ENCODE assay signal across 8 mouse cellular contexts in genomic region chr16:77013427-77014320, GRCm38 (mm10). TPM values are rescaled to one million over a fixed set of nuclear protein-coding genes. Genes with fewer than 3 reads are reported as not detected.
A peak's percentile ranks its signal among the peaks of the same experiment; 100 is the strongest.
DNase-seq lines count a peak whose midpoint lies in the region; ATAC-seq and TF ChIP-seq lines count a peak whose summit lies in the region.

TSS of gene Usp25 (plus strand) at chr16:77013706.

- no peaks in the 10 kb centered on the region for H3K36me3 ChIP-seq in hindbrain, embryonic 12.5 days

- CTCF ChIA-PET in Patski (lab: Charles Lee), result no interaction called here

- peak within 1 kb of the TSS; percentile 83 for H3K27ac ChIP-seq in hindbrain, embryonic 12.5 days

- ATAC-seq in Patski, result peak; percentile 91
- ATAC-seq in hindbrain, embryonic 12.5 days (ENCODE audit: low FRiP score), result peak; percentile 95

- no peaks in the 10 kb centered on the region for H3K9me3 ChIP-seq in hindbrain, embryonic 12.5 days (replicated peaks)

- peak within 1 kb of the TSS; percentile 91 for H3K9ac ChIP-seq in hindbrain, embryonic 12.5 days

- H3K4me3 ChIP-seq in hindbrain, embryonic 12.5 days, result peak within 1 kb of the TSS; percentile 85

- TF ChIP-seq CTCF in Patski (IDR thresholded peaks at IDR 0.05), result peak; percentile 35

- peaks cover 15% of the 10 kb centered on the region for H3K4me1 ChIP-seq in hindbrain, embryonic 12.5 days

- DNase-seq in Patski (ENCODE audit: low read depth, low spot score), result no peak
- DNase-seq in cerebellum, postnatal 14 days, result peak; percentile 85 to 91
- peak; percentile 66 to 69 for DNase-seq in frontal cortex, postnatal 14 days (ENCODE audit: low spot score in 2 of 2)
- peak; percentile 76 to 79 for DNase-seq in layer of hippocampus, postnatal 36 days
- DNase-seq in lung, postnatal 25 days (ENCODE audit: low spot score), result peak; percentile 95
- DNase-seq in retina, adult 2 months (ENCODE audit: low read depth, low spot score), result peak; percentile 82
- peak; percentile 92 to 94 for DNase-seq in thymus, postnatal 36 days

- in situ Hi-C loops in Patski (cut with MboI; ENCODE audit: low pct_unique_long_range_greater_than_20kb), result no loop called here

- H3K4me2 ChIP-seq in hindbrain, embryonic 12.5 days (replicated peaks), result peak within 1 kb of the TSS; percentile 58

- POLR2A ChIA-PET in Patski (lab: Charles Lee), result no interaction called here

- WGBS in hindbrain, embryonic 12.5 days, result under 1% methylated on average over 93 of the region's 126 CpGs

- peaks cover 22% of the 10 kb centered on the region for H3K27me3 ChIP-seq in Patski
- no peaks in the 10 kb centered on the region for H3K27me3 ChIP-seq in hindbrain, embryonic 12.5 days

RNA-seq across cellular contexts. Expression of gene Usp25, which starts in this region (rescaled TPM):
- polyA plus RNA-seq in Patski (2021), result 34.1 TPM
- polyA plus RNA-seq in hindbrain, embryonic 12.5 days (2016; fragmentation: Nextera tagmentation; extraction: Ambion mirVana), result 21.0 and 24.3 TPM in 2 replicates
- total RNA-seq in layer of hippocampus, postnatal 36 days (2021), result 10 to 100 TPM; 31.8 to 34.6 TPM
